Mouse (Mus musculus) skeletal muscle tissue, postnatal 0 days (tissue): ENCODE results near the gene 4930583I09Rik. TPM values are rescaled to one million over a fixed set of nuclear protein-coding genes. Genes with fewer than 3 reads are reported as not detected.

Source experiments
- polyA plus RNA-seq: library from polyadenylated mRNA; unstranded; fragments of >200 nt; fragmentation: Nextera tagmentation; extraction: Ambion mirVana; gene quantifications from 2 replicates; pipeline ENCODE4 v1.2.1, GENCODE M21; 2015

Gene 4930583I09Rik
- polyA plus RNA-seq = not detected in 2 replicates

DNA sequence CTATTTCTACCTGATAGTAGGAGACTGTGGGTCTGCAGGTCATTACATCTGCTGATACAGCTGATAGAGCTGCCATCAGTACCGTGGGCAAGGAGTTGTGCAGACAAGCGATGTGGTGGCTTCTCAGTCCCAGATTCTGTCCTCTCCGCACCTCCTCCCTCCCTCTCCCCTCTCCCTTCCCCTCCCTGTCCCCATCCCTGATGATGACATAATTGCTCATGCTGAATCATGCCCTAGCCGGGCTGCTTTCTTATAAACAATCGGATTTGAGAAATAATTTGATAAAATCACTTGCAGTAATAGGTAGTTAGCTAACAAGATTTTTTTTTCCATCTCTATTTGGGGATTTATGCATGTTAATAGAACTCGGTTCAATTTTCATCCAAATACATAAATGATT, at the start of gene 4930583I09Rik:
4930583I09Rik (minus strand) TSS at position 144 of the 400 bp plus-strand sequence.

Other genes with a start within 250 kb of the 4930583I09Rik start
- 11.4 and 11.7 TPM in 2 replicates for gene Man2a1, start 235.3 kb downstream of the 4930583I09Rik start, polyA plus RNA-seq